Comparison of ENCODE assay signal across 22 mouse cellular contexts in the genomic region with DNA sequence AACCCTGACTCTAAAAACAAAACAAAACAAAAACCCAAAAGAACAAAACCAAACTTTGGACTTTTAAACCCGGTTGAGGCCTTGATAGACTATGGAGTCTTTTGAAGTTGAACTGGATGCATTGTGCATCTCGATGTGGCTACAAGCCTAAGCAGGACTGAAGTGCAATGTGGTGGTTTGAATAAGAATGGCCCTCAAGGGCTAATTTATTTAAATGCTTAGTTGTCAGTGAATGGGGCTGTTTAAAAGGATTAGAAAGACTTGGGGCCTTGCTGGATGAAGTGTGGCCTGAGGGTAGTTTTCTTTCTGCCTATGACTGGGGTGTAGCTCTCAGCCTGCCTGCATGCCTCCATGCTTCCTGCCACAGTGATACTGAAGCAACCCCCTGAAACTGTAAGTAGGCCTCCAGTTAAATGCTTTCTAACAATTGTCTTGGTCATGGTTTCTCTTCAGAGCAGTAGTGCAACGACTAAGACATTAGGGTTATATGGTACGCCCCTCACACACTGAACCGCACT. TPM values are rescaled to one million over a fixed set of nuclear protein-coding genes. Genes with fewer than 3 reads are reported as not detected.
"Had no signal": no experiment of that assay in that cellular context is flagged by ENCODE, and none has a peak within 500 bp of the region (broad histone marks: within the 10 kb centered on the region; RNA-seq: fewer than 3 reads in every experiment).

No protein-coding gene starts in this region.

- H3K9me3 ChIP-seq: midbrain, embryonic 15.5 days; stomach, embryonic 15.5 days had no signal

- H3K4me2 ChIP-seq: lung, embryonic 14.5 days; midbrain, embryonic 11.5 days; midbrain, embryonic 13.5 days; midbrain, embryonic 15.5 days; neural tube, embryonic 12.5 days; stomach, embryonic 15.5 days had no signal

- H3K4me1 ChIP-seq: midbrain, embryonic 13.5 days; midbrain, embryonic 15.5 days; neural tube, embryonic 12.5 days; stomach, embryonic 15.5 days had no signal

- H3K4me3 ChIP-seq: midbrain, embryonic 13.5 days; midbrain, embryonic 15.5 days; neural tube, embryonic 12.5 days; stomach, embryonic 15.5 days had no signal

- H3K27me3 ChIP-seq: midbrain, embryonic 13.5 days; midbrain, embryonic 15.5 days; neural tube, embryonic 12.5 days; stomach, embryonic 15.5 days had no signal

- H3K9ac ChIP-seq: lung, embryonic 14.5 days; midbrain, embryonic 13.5 days; midbrain, embryonic 15.5 days; neural tube, embryonic 12.5 days; stomach, embryonic 15.5 days had no signal

- H3K36me3 ChIP-seq: midbrain, embryonic 13.5 days; midbrain, embryonic 15.5 days; neural tube, embryonic 12.5 days; stomach, embryonic 15.5 days had no signal

- ATAC-seq: midbrain, embryonic 13.5 days; midbrain, embryonic 15.5 days had no signal

- H3K27ac ChIP-seq: midbrain, embryonic 13.5 days; midbrain, embryonic 15.5 days; neural tube, embryonic 12.5 days; stomach, embryonic 15.5 days; stomach, postnatal 0 days had no signal

- DNase-seq: lung, adult 18-20 months; lung, embryonic 14.5 days; lung, postnatal 10 days; lung, postnatal 4 days; right cerebral cortex, postnatal 14 days; thymus, adult 2 months; thymus, postnatal 25 days; thymus, postnatal 4 days had no signal

RNA-seq across cellular contexts. Expression of a gene that starts 26.2 kb away (rescaled TPM):
- total RNA-seq: megakaryocyte, adult 5-6 weeks; midbrain, postnatal 0 days; monocyte, adult 5-6 weeks; neutrophil, adult 5-6 weeks had no signal
- polyA plus RNA-seq: lung, embryonic 14.5 days; lung, embryonic 16.5 days; midbrain, embryonic 11.5 days; midbrain, embryonic 15.5 days; midbrain, postnatal 0 days; neural tube, embryonic 14.5 days; spleen, adult 2 months; stomach, embryonic 15.5 days; stomach, postnatal 0 days; thymus, adult 2 months; urinary bladder, adult 2 months had no signal
